Mouse (Mus musculus): ENCODE results near the gene Itga7. TPM values are rescaled to one million over a fixed set of nuclear protein-coding genes. Genes with fewer than 3 reads are reported as not detected.
A peak's percentile ranks its signal among the peaks of the same experiment; 100 is the strongest.

Itga7 gene
- polyA plus RNA-seq, 1 experiment from 2014 or later, result 3.3 TPM

- WGBS, result under 1% methylated on average over 65 of the region's 66 CpGs
Observed at GRCm38 (mm10) chr10:128910066-128910841, 23.4 kb upstream of the Itga7 start.

GRCm38 (mm10) chr10:128911430-128911829 is 22.2 kb upstream of the Itga7 start:
- H3K4me3 ChIP-seq (ENCODE audit: low read length), result peak overlapping the region; percentile 85
- 0 out of 2 replicates have a peak overlapping the region, but pooled peaks have one; percentile 81 for H3K4me2 ChIP-seq (ENCODE audit: low read depth, low read length)
- no peaks in the 10 kb centered on the region for H3K9me3 ChIP-seq (ENCODE audit: control insufficient read depth, low read length)
- H3K27ac ChIP-seq (ENCODE audit: low read length), result no peak overlapping the region
- H3K27me3 ChIP-seq (replicated peaks; ENCODE audit: control insufficient read depth, insufficient read depth, low read length), result no peaks in the 10 kb centered on the region
- peaks cover 10% of the 10 kb centered on the region for H3K4me1 ChIP-seq (ENCODE audit: control insufficient read depth, insufficient read depth, low read length)
- no peak for ATAC-seq
- no peak overlapping the region for H3K9ac ChIP-seq (ENCODE audit: low read depth, low read length)
- WGBS, result 89% methylated on average over 6 of the region's 6 CpGs
- H3K36me3 ChIP-seq (ENCODE audit: control insufficient read depth, insufficient read depth, low read length), result peaks cover 3% of the 10 kb centered on the region; the same call in 1 of the 2 replicates

More at GRCm38 (mm10) chr10:128910066-128910841, 23.4 kb upstream of the Itga7 start:
- Histone ChIP-seq H3K27ac (ENCODE audit: low read length) (peak overlapping the region; percentile 96), H3K4me3 (ENCODE audit: low read length) (peak overlapping the region; percentile 85), H3K9me3 (ENCODE audit: control insufficient read depth, low read length) (no peaks in the 10 kb centered on the region), H3K36me3 (ENCODE audit: control insufficient read depth, insufficient read depth, low read length) (peaks cover 3% of the 10 kb centered on the region; the same call in 1 of the 2 replicates), H3K9ac (ENCODE audit: low read depth, low read length) (peak overlapping the region; percentile 96), H3K4me1 (ENCODE audit: control insufficient read depth, insufficient read depth, low read length) (peaks cover 10% of the 10 kb centered on the region), H3K27me3 (replicated peaks; ENCODE audit: control insufficient read depth, insufficient read depth, low read length) (no peaks in the 10 kb centered on the region), H3K4me2 (ENCODE audit: low read depth, low read length) (peak overlapping the region; percentile 81)
- ATAC-seq, result peak; percentile 49

- peaks cover 10% of the 10 kb centered on the region for H3K4me1 ChIP-seq (ENCODE audit: control insufficient read depth, insufficient read depth, low read length)
- no peaks in the 10 kb centered on the region for H3K9me3 ChIP-seq (ENCODE audit: control insufficient read depth, low read length)
- no peak for ATAC-seq
- 89% methylated on average over 4 of the region's 4 CpGs for WGBS
- no peak overlapping the region for H3K4me3 ChIP-seq (ENCODE audit: low read length)
- H3K27me3 ChIP-seq (replicated peaks; ENCODE audit: control insufficient read depth, insufficient read depth, low read length), result no peaks in the 10 kb centered on the region
- no peak overlapping the region; the same call in 1 of the 2 replicates for H3K4me2 ChIP-seq (ENCODE audit: low read depth, low read length)
- H3K9ac ChIP-seq (ENCODE audit: low read depth, low read length), result no peak overlapping the region
- H3K36me3 ChIP-seq (ENCODE audit: control insufficient read depth, insufficient read depth, low read length), result peaks cover 4% of the 10 kb centered on the region; the same call in 1 of the 2 replicates
- no peak overlapping the region for H3K27ac ChIP-seq (ENCODE audit: low read length)
Observed at GRCm38 (mm10) chr10:128912268-128912667, 21.4 kb upstream of the Itga7 start.

GRCm38 (mm10) chr10:128912791-128913190 is 20.8 kb upstream of the Itga7 start:
- peaks cover 10% of the 10 kb centered on the region for H3K4me1 ChIP-seq (ENCODE audit: control insufficient read depth, insufficient read depth, low read length)
- no peaks in the 10 kb centered on the region for H3K27me3 ChIP-seq (replicated peaks; ENCODE audit: control insufficient read depth, insufficient read depth, low read length)
- no peaks in the 10 kb centered on the region for H3K9me3 ChIP-seq (ENCODE audit: control insufficient read depth, low read length)
- H3K4me3 ChIP-seq (ENCODE audit: low read length), result no peak overlapping the region
- H3K36me3 ChIP-seq (ENCODE audit: control insufficient read depth, insufficient read depth, low read length), result peaks cover 8% of the 10 kb centered on the region; the same call in 1 of the 2 replicates
- no peak overlapping the region for H3K9ac ChIP-seq (ENCODE audit: low read depth, low read length)
- H3K27ac ChIP-seq (ENCODE audit: low read length), result no peak overlapping the region
- ATAC-seq, result no peak
- 74% methylated on average over 4 of the region's 4 CpGs for WGBS
- no peak overlapping the region; the same call in 1 of the 2 replicates for H3K4me2 ChIP-seq (ENCODE audit: low read depth, low read length)

GRCm38 (mm10) chr10:128913219-128913618 is 20.4 kb upstream of the Itga7 start:
- Histone ChIP-seq H3K4me1 (ENCODE audit: control insufficient read depth, insufficient read depth, low read length) (peaks cover 10% of the 10 kb centered on the region), H3K9ac (ENCODE audit: low read depth, low read length) (no peak overlapping the region), H3K27me3 (replicated peaks; ENCODE audit: control insufficient read depth, insufficient read depth, low read length) (no peaks in the 10 kb centered on the region), H3K9me3 (ENCODE audit: control insufficient read depth, low read length) (no peaks in the 10 kb centered on the region), H3K36me3 (ENCODE audit: control insufficient read depth, insufficient read depth, low read length) (peaks cover 11% of the 10 kb centered on the region; the same call in 1 of the 2 replicates), H3K4me2 (ENCODE audit: low read depth, low read length) (no peak overlapping the region), H3K27ac (ENCODE audit: low read length) (no peak overlapping the region), H3K4me3 (ENCODE audit: low read length) (no peak overlapping the region)
- 11% methylated on average over 5 of the region's 5 CpGs for WGBS
- no peak for ATAC-seq

- WGBS, result 86% methylated on average over 12 of the region's 12 CpGs
- peaks cover 11% of the 10 kb centered on the region; the same call in 1 of the 2 replicates for H3K36me3 ChIP-seq (ENCODE audit: control insufficient read depth, insufficient read depth, low read length)
- no peaks in the 10 kb centered on the region for H3K9me3 ChIP-seq (ENCODE audit: control insufficient read depth, low read length)
- H3K27ac ChIP-seq (ENCODE audit: low read length), result no peak overlapping the region
- H3K4me1 ChIP-seq (ENCODE audit: control insufficient read depth, insufficient read depth, low read length), result peaks cover 14% of the 10 kb centered on the region
- H3K4me3 ChIP-seq (ENCODE audit: low read length), result no peak overlapping the region
- no peak for ATAC-seq
- H3K4me2 ChIP-seq (ENCODE audit: low read depth, low read length), result no peak overlapping the region
- no peak overlapping the region for H3K9ac ChIP-seq (ENCODE audit: low read depth, low read length)
- no peaks in the 10 kb centered on the region for H3K27me3 ChIP-seq (replicated peaks; ENCODE audit: control insufficient read depth, insufficient read depth, low read length)
Observed at GRCm38 (mm10) chr10:128913696-128914095, 19.9 kb upstream of the Itga7 start.

- H3K4me1 ChIP-seq (ENCODE audit: control insufficient read depth, insufficient read depth, low read length), result peaks cover 28% of the 10 kb centered on the region
- no peak overlapping the region for H3K4me3 ChIP-seq (ENCODE audit: low read length)
- no peak overlapping the region for H3K27ac ChIP-seq (ENCODE audit: low read length)
- no peak overlapping the region for H3K9ac ChIP-seq (ENCODE audit: low read depth, low read length)
- no peak for ATAC-seq
- peaks cover 11% of the 10 kb centered on the region; the same call in 1 of the 2 replicates for H3K36me3 ChIP-seq (ENCODE audit: control insufficient read depth, insufficient read depth, low read length)
- H3K4me2 ChIP-seq (ENCODE audit: low read depth, low read length), result no peak overlapping the region
- no peaks in the 10 kb centered on the region for H3K27me3 ChIP-seq (replicated peaks; ENCODE audit: control insufficient read depth, insufficient read depth, low read length)
- no peaks in the 10 kb centered on the region for H3K9me3 ChIP-seq (ENCODE audit: control insufficient read depth, low read length)
- WGBS, result 85% methylated on average over 2 of the region's 2 CpGs
Observed at GRCm38 (mm10) chr10:128915550-128915949, 18.1 kb upstream of the Itga7 start.

GRCm38 (mm10) chr10:128916665-128917064 is 17.0 kb upstream of the Itga7 start:
- ATAC-seq, result no peak
- Histone ChIP-seq H3K36me3 (ENCODE audit: control insufficient read depth, insufficient read depth, low read length) (peaks cover 11% of the 10 kb centered on the region; the same call in 1 of the 2 replicates), H3K4me3 (ENCODE audit: low read length) (no peak overlapping the region), H3K9ac (ENCODE audit: low read depth, low read length) (no peak overlapping the region), H3K4me2 (ENCODE audit: low read depth, low read length) (no peak overlapping the region), H3K27me3 (replicated peaks; ENCODE audit: control insufficient read depth, insufficient read depth, low read length) (no peaks in the 10 kb centered on the region), H3K4me1 (ENCODE audit: control insufficient read depth, insufficient read depth, low read length) (peaks cover 27% of the 10 kb centered on the region), H3K9me3 (ENCODE audit: control insufficient read depth, low read length) (no peaks in the 10 kb centered on the region), H3K27ac (ENCODE audit: low read length) (no peak overlapping the region)
- WGBS, result 90% methylated on average over 3 of the region's 3 CpGs

- Histone ChIP-seq H3K4me3 (ENCODE audit: low read length) (no peak overlapping the region), H3K9ac (ENCODE audit: low read depth, low read length) (no peak overlapping the region), H3K9me3 (ENCODE audit: control insufficient read depth, low read length) (no peaks in the 10 kb centered on the region), H3K4me2 (ENCODE audit: low read depth, low read length) (no peak overlapping the region), H3K36me3 (ENCODE audit: control insufficient read depth, insufficient read depth, low read length) (peaks cover 11% of the 10 kb centered on the region; the same call in 1 of the 2 replicates), H3K27ac (ENCODE audit: low read length) (no peak overlapping the region), H3K4me1 (ENCODE audit: control insufficient read depth, insufficient read depth, low read length) (peaks cover 35% of the 10 kb centered on the region), H3K27me3 (replicated peaks; ENCODE audit: control insufficient read depth, insufficient read depth, low read length) (no peaks in the 10 kb centered on the region)
- WGBS, result 88% methylated on average over 6 of the region's 6 CpGs
- ATAC-seq, result no peak
Observed at GRCm38 (mm10) chr10:128917400-128917799, 16.2 kb upstream of the Itga7 start.

Measured in intestine, embryonic 16.5 days (tissue).